Mouse (Mus musculus) G1E (cell line): Measurements from ENCODE around the gene Col27a1. TPM values are rescaled to one million over a fixed set of nuclear protein-coding genes. Genes with fewer than 3 reads are reported as not detected.

Experiments used
- ATAC-seq: 2 replicates; pipeline ENCODE4 v1.8.0; 2016; ENCODE audit warnings: mild to moderate bottlenecking; ENCODE audit not compliant: insufficient number of reproducible peaks, poor library complexity, low FRiP score, severe bottlenecking; ENCODE audit errors: extremely low read depth
- DNase-seq: peaks from one replicate; pipeline ENCODE4 v3.0.0; 2012; ENCODE audit warnings: low spot score
- H3K27me3 ChIP-seq: 2 replicates; pipeline ENCODE4 v1.6.1; 2012; ENCODE audit warnings: mild to moderate bottlenecking, low read length, inconsistent platforms; ENCODE audit not compliant: insufficient read depth
- H3K36me3 ChIP-seq: replicated peaks from 2 replicates; pipeline ENCODE3; 2012; ENCODE audit warnings: mild to moderate bottlenecking, inconsistent platforms
- H3K4me1 ChIP-seq: 2 replicates; pipeline ENCODE4 v1.6.1; 2012; ENCODE audit warnings: low read depth, low read length, inconsistent platforms, mixed read lengths; ENCODE audit not compliant: insufficient read depth
- H3K4me3 ChIP-seq: 2 replicates; pipeline ENCODE4 v1.5.1; 2012; ENCODE audit warnings: low read depth, mild to moderate bottlenecking, inconsistent platforms, low read length, moderate library complexity, mixed read lengths
- H3K9me3 ChIP-seq: replicated peaks from 2 replicates; pipeline ENCODE4 v1.6.1; 2012; ENCODE audit warnings: inconsistent platforms
- CTCF ChIP-seq: IDR thresholded peaks from 2 replicates; pipeline ENCODE4 v1.5.1; 2012; ENCODE audit warnings: low read depth, low read length, inconsistent platforms, mixed read lengths
- GATA1 ChIP-seq: IDR thresholded peaks from 2 replicates; pipeline ENCODE4 v1.6.1; 2012; ENCODE audit warnings: borderline replicate concordance, low read length, inconsistent platforms, mixed read lengths
- GATA2 ChIP-seq: IDR thresholded peaks from 2 replicates; pipeline ENCODE4 v1.6.1; 2012; ENCODE audit warnings: low read depth, low read length, inconsistent platforms, borderline replicate concordance
- POLR2AphosphoS5 ChIP-seq: IDR thresholded peaks from 2 replicates; pipeline ENCODE4 v1.6.1; 2012; ENCODE audit warnings: low read depth, low read length, inconsistent platforms; ENCODE audit not compliant: insufficient replicate concordance
- TAL1 ChIP-seq: conservative IDR thresholded peaks from 2 replicates; pipeline ENCODE4 v1.6.1; 2012; ENCODE audit warnings: low read depth, low read length, inconsistent platforms, mixed read lengths
- polyA plus RNA-seq: library from polyadenylated mRNA; stranded (reverse); fragments of >175 nt; gene quantifications from 2 replicates; pipeline ENCODE4 v1.2.3, GENCODE M21; 2012
- total RNA-seq, 2 experiments: library from RNA; stranded (forward) in 1 of 2; stranded (reverse) in 1 of 2; fragments of 200-1000 nt in 1 of 2; fragments of >200 nt in 1 of 2; fragmentation: Nextera tagmentation in 1 of 2; gene quantifications; 2 replicates each; pipeline ENCODE4 v1.2.3; 2014 to 2017

The Col27a1 gene
- total and polyA plus RNA-seq, 3 experiments = 0.16 TPM; not detected in 2

DNA sequence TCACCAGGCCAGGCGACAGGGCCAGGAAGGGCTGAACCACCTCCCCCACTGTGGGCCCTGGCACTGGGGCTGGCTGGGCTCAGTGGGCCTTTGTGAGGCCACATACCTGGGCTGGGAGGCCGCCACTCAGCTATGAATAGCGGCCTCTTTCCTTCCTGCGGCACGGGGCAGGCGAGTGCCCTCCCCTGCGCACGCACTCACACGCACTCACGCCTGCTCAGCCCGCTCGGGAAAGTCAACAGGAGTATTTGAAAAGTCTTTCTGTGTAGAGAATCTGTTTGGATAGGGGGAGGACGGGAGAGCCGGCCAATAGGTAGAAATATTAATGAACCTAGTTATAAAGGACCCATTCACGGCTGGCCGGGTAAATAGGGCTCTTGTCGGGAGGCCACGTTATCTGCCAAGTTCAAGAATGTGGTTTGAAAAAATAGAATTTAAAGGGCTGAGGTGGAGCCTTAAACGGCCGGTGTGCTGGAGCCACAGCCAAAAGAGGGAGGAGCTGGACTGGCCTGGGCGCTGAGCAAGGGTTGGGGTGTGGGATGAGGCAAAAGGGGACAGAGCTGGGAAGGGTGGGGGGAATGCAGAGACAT is 27.4 kb upstream of the Col27a1 start:
- Histone ChIP-seq H3K4me3 (no peak overlapping the region), H3K27me3 (no peaks in the 10 kb centered on the region), H3K36me3 (no peaks in the 10 kb centered on the region), H3K9me3 (peaks cover 91% of the 10 kb centered on the region), H3K4me1 (no peaks in the 10 kb centered on the region)
- ATAC-seq (no peak), DNase-seq (no peak)
- no peak for TF ChIP-seq TAL1

DNA sequence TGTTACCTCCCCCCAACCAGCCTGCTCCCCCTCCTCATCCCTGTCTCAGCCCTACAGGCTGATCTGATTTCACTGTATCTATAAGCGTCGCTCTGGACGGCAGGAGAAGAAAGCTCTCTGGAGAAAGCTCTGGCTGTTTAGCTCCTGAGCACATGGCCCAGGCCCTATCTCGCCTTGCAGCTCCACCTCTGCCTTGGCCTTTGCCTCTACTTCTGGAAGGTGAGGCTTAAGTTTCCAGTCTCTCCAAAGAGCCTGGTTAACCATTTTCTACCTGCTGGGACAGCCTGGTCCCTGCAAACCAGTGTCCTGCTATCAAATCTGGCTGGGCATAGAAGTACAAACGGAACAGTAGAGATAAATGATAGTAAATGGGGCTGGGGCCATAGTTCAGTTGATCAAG is 22.2 kb upstream of the Col27a1 start:
- ATAC-seq (no peak), DNase-seq (no peak)
- no peak for TF ChIP-seq POLR2AphosphoS5

DNA sequence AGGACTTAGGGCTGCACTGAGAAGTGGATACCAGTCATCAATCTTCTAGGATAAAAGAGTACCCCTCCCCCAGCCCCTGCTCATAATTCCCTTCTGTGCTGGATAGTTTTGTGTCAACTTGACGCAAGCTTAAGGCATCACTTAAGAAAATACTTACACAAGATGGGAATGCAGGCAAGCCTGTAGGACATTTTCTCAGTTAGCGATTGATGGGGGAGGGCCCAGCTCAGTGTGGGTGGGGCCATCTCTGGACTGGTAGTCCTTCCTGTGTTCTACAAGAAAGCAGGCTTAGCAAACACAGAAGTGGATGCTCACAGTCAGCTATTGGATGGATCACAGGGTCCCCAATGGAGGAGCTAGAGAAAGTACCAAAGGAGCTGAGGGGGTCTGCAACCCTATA is 19.4 kb upstream of the Col27a1 start:
- Histone ChIP-seq H3K9me3 (peaks cover 76% of the 10 kb centered on the region), H3K4me1 (no peaks in the 10 kb centered on the region), H3K27me3 (no peaks in the 10 kb centered on the region), H3K4me3 (no peak overlapping the region), H3K36me3 (no peaks in the 10 kb centered on the region)
- DNase-seq (no peak), ATAC-seq (no peak)
- TF ChIP-seq POLR2AphosphoS5 = no peak
- no peak for TF ChIP-seq GATA1
- no peak for TF ChIP-seq CTCF
- no peak for TF ChIP-seq TAL1
- TF ChIP-seq GATA2 = no peak

More for the DNA sequence above, 22.2 kb upstream of the Col27a1 start:
- Histone ChIP-seq H3K4me3 (no peak overlapping the region), H3K9me3 (peaks cover 79% of the 10 kb centered on the region), H3K36me3 (no peaks in the 10 kb centered on the region), H3K4me1 (no peaks in the 10 kb centered on the region), H3K27me3 (no peaks in the 10 kb centered on the region)

DNA sequence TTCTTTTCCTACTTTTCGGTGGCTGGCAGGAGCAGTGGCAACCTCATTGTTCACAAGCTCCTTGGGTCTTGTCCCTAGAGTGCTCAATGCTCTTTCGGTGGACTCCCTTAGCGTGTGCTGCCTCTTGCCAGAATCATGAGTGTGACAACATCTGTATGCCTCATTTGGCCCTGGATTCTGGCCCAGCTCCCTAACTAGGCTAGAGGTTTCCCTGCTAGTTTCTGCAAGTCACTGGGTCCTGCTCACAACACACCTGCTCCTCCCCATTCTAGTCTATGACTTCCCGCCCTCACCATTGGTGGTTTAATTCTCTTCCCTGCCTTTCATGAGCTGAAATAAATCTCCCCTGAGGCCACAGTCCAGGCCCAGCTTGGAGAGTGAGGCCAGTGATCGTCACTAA is 14.4 kb upstream of the Col27a1 start:
- no peak overlapping the region for H3K4me3 ChIP-seq
- H3K4me1 ChIP-seq = no peaks in the 10 kb centered on the region
- H3K27me3 ChIP-seq = no peaks in the 10 kb centered on the region
- H3K9me3 ChIP-seq = peaks cover 79% of the 10 kb centered on the region
- ATAC-seq = no peak
- no peak for DNase-seq
- TF ChIP-seq GATA1 (no peak), GATA2 (no peak), TAL1 (no peak), POLR2AphosphoS5 (no peak), CTCF (no peak)
- H3K36me3 ChIP-seq = no peaks in the 10 kb centered on the region

DNA sequence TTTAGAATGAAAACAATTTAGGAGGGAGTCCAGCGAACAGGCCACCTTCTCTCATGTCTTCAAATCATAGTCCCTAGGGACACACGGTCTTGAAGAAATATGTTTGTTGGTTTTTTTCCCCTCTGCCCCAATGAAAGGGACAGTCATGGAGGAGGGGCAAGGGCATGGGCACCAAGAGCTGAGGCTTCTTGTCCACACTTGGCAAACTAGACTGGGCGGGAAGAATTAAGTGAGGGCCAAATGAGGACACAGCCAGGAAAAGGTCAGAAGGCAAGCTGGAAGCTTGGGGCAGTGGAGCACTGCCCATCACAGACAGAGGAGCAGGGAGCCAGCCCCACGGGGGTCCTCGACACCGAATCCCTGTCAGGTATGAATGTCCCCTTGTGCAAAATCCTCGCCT is 9.9 kb upstream of the Col27a1 start:
- ATAC-seq = no peak
- Histone ChIP-seq H3K36me3 (no peaks in the 10 kb centered on the region), H3K9me3 (peaks cover 96% of the 10 kb centered on the region), H3K4me3 (no peak overlapping the region), H3K4me1 (no peaks in the 10 kb centered on the region), H3K27me3 (no peaks in the 10 kb centered on the region)
- DNase-seq = no peak
- TF ChIP-seq POLR2AphosphoS5 (no peak), GATA1 (no peak), CTCF (no peak), TAL1 (no peak), GATA2 (no peak)

DNA sequence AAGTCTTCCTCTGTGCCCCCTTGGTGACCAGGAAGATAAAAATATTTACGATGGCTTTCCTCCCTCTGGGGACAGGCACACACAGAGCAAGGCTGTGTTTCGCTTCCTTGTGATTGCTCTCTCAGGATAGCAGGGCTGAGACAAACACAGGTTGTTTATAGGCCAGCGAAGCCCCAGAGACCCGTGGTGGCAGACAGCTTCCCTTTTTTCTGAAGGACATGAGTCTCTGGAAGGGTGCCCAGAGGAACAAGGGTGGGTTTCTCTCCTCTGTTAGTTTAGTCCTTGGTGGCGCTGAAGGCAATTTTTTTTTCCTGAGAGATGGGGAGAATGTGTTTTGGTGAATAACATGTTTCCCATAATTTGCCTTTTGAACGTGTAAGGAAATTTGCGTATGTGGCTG is 8.2 kb upstream of the Col27a1 start:
- ATAC-seq (no peak), DNase-seq (no peak)
- no peak for TF ChIP-seq GATA2
- no peak for TF ChIP-seq TAL1
- no peak for TF ChIP-seq POLR2AphosphoS5
- TF ChIP-seq GATA1 = no peak
- TF ChIP-seq CTCF = no peak
- Histone ChIP-seq H3K36me3 (no peaks in the 10 kb centered on the region), H3K27me3 (no peaks in the 10 kb centered on the region), H3K4me3 (no peak overlapping the region), H3K9me3 (peaks cover 97% of the 10 kb centered on the region), H3K4me1 (no peaks in the 10 kb centered on the region)

DNA sequence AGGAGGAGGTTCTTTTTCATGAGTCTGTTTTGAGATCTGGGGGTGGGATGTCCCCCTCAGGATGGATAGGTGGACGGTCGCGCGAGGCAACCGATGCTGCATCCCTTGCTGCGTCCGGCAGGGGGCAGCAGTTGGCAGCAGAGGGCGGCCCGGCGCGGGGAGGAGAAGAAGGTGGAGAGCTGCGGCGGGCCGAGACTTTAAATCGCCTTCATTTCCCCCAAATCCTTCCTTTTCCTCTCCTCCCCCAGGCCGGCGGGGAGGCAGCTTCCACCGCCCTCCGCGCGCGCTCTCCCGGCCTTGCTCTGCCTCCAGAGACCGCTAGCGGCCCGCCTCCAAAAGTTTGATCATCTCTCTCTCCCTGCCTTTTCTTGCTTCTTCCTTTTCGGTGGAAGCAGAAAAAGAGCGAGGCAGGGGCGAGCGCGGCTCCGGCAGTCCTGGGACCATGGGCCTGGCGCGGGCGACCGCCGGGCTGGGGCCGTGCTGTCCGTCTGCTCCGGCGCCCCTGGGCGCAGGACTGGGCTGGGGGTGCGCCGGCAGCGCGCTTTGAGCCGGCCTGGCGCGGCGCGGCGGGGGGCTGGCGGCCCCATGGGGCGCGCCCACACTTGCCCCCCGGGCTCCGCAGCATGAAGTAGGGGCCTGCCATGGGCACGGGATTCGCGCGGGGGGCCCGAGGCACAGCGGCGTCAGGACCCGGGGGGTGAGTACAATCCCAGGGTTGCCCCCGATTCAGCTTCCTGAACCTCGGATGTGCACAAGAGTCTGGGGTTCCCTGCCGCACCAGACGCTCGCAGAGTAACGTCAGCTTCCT is 1.6 kb downstream of the Col27a1 start:
- Histone ChIP-seq H3K27me3 (no peaks in the 10 kb centered on the region; the same call in 1 of the 2 replicates), H3K36me3 (no peaks in the 10 kb centered on the region)
- no peak for TF ChIP-seq TAL1
- TF ChIP-seq GATA1 = no peak
- no peak for TF ChIP-seq CTCF
- TF ChIP-seq GATA2 = no peak
- no peak for TF ChIP-seq POLR2AphosphoS5

More for the DNA sequence above, 1.6 kb downstream of the Col27a1 start:
- Histone ChIP-seq H3K4me1 (no peaks in the 10 kb centered on the region), H3K9me3 (peaks cover 88% of the 10 kb centered on the region), H3K4me3 (peak overlapping the region; percentile 7; the same call in 1 of the 2 replicates)
- ATAC-seq (no peak), DNase-seq (no peak)
